Mouse (Mus musculus) kidney, adult 10 weeks (tissue): ENCODE results near the gene Tmem200c. TPM values are rescaled to one million over a fixed set of nuclear protein-coding genes. Genes with fewer than 3 reads are reported as not detected.

Experiments used
- polyA plus RNA-seq: library from polyadenylated mRNA; stranded (reverse); fragments of 350-450 nt; fragmentation: Illumina TruSeq; extraction: RNeasy Lipid Tissue Mini Kit (QIAGEN cat#74804); gene quantifications from one replicate; pipeline ENCODE4 v1.2.3, GENCODE M21; 2014; ENCODE audit warnings: low read depth, low replicate concordance

Gene Tmem200c
- not detected for polyA plus RNA-seq

DNA sequence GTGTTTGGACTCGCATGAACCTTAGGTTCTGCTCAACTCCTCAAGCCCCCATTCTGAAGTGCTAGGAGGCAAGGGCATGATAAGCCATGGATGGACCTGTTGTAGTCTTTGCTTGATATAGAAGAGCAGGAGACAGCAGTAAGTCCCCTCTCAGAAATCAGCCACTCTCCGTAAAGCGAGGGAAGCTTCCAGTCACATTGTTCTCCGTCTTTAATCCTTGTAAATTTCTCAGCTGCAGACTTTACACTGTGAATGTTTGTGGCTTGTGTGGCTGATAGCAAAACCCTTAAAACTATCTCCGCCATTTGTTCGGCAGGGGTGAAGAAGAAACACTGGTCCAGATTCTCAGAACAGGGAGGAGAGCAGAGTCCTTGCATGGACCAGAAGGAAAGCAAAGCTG, at the start of gene Tmem200c:
Tmem200c (plus strand) TSS at position 301 of the 400 bp plus-strand sequence.

Other genes with a start within 250 kb of the Tmem200c start
- gene Epb41l3, start 249.1 kb downstream of the Tmem200c start, polyA plus RNA-seq: 73.5 TPM